Mouse (Mus musculus) MEL (cell line): ENCODE data around the gene Lpin1. TPM values are rescaled to one million over a fixed set of nuclear protein-coding genes. Genes with fewer than 3 reads are reported as not detected.

ENCODE experiments used
- DNase-seq: peaks from one replicate; pipeline ENCODE4 v3.0.0; 2011; ENCODE audit warnings: low read depth, low spot score
- H3K27ac ChIP-seq: 2 replicates; pipeline ENCODE4 v1.5.1; 2012; ENCODE audit warnings: low read depth, mild to moderate bottlenecking, control low read depth, low read length, moderate library complexity; ENCODE audit not compliant: control insufficient read depth
- H3K27me3 ChIP-seq, 2 experiments: fragments of 150-350 bp in 1 of 2; sonication (generic) in 1 of 2; 2 replicates each; pipeline ENCODE4 v1.6.1; 2012; ENCODE audit warnings: low read length in 2 of 2, mild to moderate bottlenecking in 2 of 2, improper control_type of control experiment in 1 of 2, moderate library complexity in 1 of 2; ENCODE audit not compliant: insufficient read depth in 2 of 2, control insufficient read depth in 1 of 2
- H3K36me3 ChIP-seq, 2 experiments: 2 replicates each; pipeline ENCODE4 v1.6.1; 2012 to 2014; ENCODE audit warnings: low read length in 2 of 2, improper control_type of control experiment in 1 of 2, inconsistent platforms in 1 of 2, mild to moderate bottlenecking in 1 of 2; ENCODE audit not compliant: insufficient read depth in 2 of 2, control insufficient read depth in 1 of 2
- H3K4me1 ChIP-seq, 2 experiments: fragments of 150-350 bp in 1 of 2; sonication (generic) in 1 of 2; 2 replicates each; pipeline ENCODE4 v1.6.1; 2012; ENCODE audit warnings: low read length in 2 of 2, improper control_type of control experiment in 1 of 2, mild to moderate bottlenecking in 1 of 2; ENCODE audit not compliant: insufficient read depth in 2 of 2, control insufficient read depth in 1 of 2
- H3K4me3 ChIP-seq, 2 experiments: fragments of 150-350 bp in 1 of 2; sonication (generic) in 1 of 2; 2 replicates each; pipeline ENCODE4 v1.5.1; 2012; ENCODE audit warnings: low read depth in 2 of 2, low read length in 2 of 2, mild to moderate bottlenecking in 2 of 2, moderate library complexity in 2 of 2, control low read depth in 1 of 2, improper control_type of control experiment in 1 of 2; ENCODE audit not compliant: control insufficient read depth in 1 of 2, insufficient read depth in 1 of 2
- H3K79me2 ChIP-seq: 2 replicates; pipeline ENCODE4 v1.6.1; 2012; ENCODE audit warnings: mild to moderate bottlenecking, low read length, moderate library complexity; ENCODE audit not compliant: control insufficient read depth, poor library complexity, insufficient read depth
- H3K9ac ChIP-seq: 2 replicates; pipeline ENCODE4 v1.6.1; 2012; ENCODE audit warnings: low read depth, mild to moderate bottlenecking, control low read depth, low read length, moderate library complexity; ENCODE audit not compliant: control insufficient read depth, poor library complexity, severe bottlenecking
- H3K9me3 ChIP-seq: fragments of 150-350 bp; sonication (generic); replicated peaks from 2 replicates; pipeline ENCODE4 v1.6.1; 2012; ENCODE audit warnings: mild to moderate bottlenecking, low read length, improper control_type of control experiment, moderate library complexity; ENCODE audit not compliant: insufficient read depth
- CHD2 ChIP-seq: IDR thresholded peaks from 2 replicates; pipeline ENCODE4 v1.6.1; 2011; ENCODE audit warnings: low read length, improper control_type of control experiment
- CTCF ChIP-seq, 3 experiments: IDR thresholded peaks in 2 of 3; conservative IDR thresholded peaks in 1 of 3; 2 replicates each; pipeline ENCODE4 v1.5.1; 2011 to 2012; ENCODE audit warnings: low read length in 3 of 3, low read depth in 2 of 3, mild to moderate bottlenecking in 2 of 3, improper control_type of control experiment in 1 of 3, inconsistent platforms in 1 of 3, mixed read lengths in 1 of 3, moderate library complexity in 1 of 3; ENCODE audit not compliant: control insufficient read depth in 1 of 3, insufficient read depth in 1 of 3, poor library complexity in 1 of 3, severe bottlenecking in 1 of 3
- ELF1 ChIP-seq: IDR thresholded peaks from 2 replicates; pipeline ENCODE4 v1.6.1; 2014; ENCODE audit warnings: low read depth, mild to moderate bottlenecking, inconsistent platforms, low read length, improper control_type of control experiment, moderate library complexity
- ETS1 ChIP-seq: IDR thresholded peaks from 2 replicates; pipeline ENCODE4 v1.6.1; 2012; ENCODE audit warnings: low read depth, mild to moderate bottlenecking, inconsistent platforms, low read length, improper control_type of control experiment, moderate library complexity
- GABPA ChIP-seq: IDR thresholded peaks from 2 replicates; pipeline ENCODE4 v1.6.1; 2012; ENCODE audit warnings: low read depth, mild to moderate bottlenecking, inconsistent platforms, low read length, improper control_type of control experiment, moderate library complexity
- GATA1 ChIP-seq: IDR thresholded peaks from 2 replicates; pipeline ENCODE4 v1.6.1; 2011; ENCODE audit warnings: low read depth, low read length, improper control_type of control experiment
- HCFC1 ChIP-seq: IDR thresholded peaks from 2 replicates; pipeline ENCODE4 v1.6.1; 2012; ENCODE audit warnings: low read depth, mild to moderate bottlenecking, inconsistent platforms, low read length, improper control_type of control experiment, moderate library complexity
- JUND ChIP-seq: IDR thresholded peaks from 2 replicates; pipeline ENCODE4 v1.6.1; 2011; ENCODE audit warnings: low read depth, mild to moderate bottlenecking, improper control_type of control experiment, low read length
- KAT2A ChIP-seq: conservative IDR thresholded peaks from 2 replicates; pipeline ENCODE4 v1.6.1; 2012; ENCODE audit warnings: low read depth, low read length, improper control_type of control experiment, inconsistent platforms
- MAFK ChIP-seq: IDR thresholded peaks from 2 replicates; pipeline ENCODE4 v1.6.1; 2011; ENCODE audit warnings: low read depth, mild to moderate bottlenecking, low read length, improper control_type of control experiment, borderline replicate concordance
- MAX ChIP-seq: IDR thresholded peaks from 2 replicates; pipeline ENCODE4 v1.6.1; 2011; ENCODE audit warnings: low read length, improper control_type of control experiment
- MAZ ChIP-seq: IDR thresholded peaks from 2 replicates; pipeline ENCODE4 v1.6.1; 2012; ENCODE audit warnings: low read depth, mild to moderate bottlenecking, inconsistent platforms, low read length, improper control_type of control experiment
- MEF2A ChIP-seq: IDR thresholded peaks from 2 replicates; pipeline ENCODE4 v1.6.1; 2014; ENCODE audit warnings: low read depth, mild to moderate bottlenecking, inconsistent platforms, low read length, improper control_type of control experiment; ENCODE audit not compliant: poor library complexity, insufficient replicate concordance, severe bottlenecking; ENCODE audit errors: extremely low read depth
- MXI1 ChIP-seq: IDR thresholded peaks from 2 replicates; pipeline ENCODE4 v1.6.1; 2011; ENCODE audit warnings: mild to moderate bottlenecking, low read depth, low read length, improper control_type of control experiment
- NELFE ChIP-seq: IDR thresholded peaks from 2 replicates; pipeline ENCODE4 v1.6.1; 2011; ENCODE audit warnings: low read depth, low read length, improper control_type of control experiment
- POLR2AphosphoS5 ChIP-seq: IDR thresholded peaks from 2 replicates; pipeline ENCODE4 v1.6.1; 2012; ENCODE audit warnings: low read depth, borderline replicate concordance, mild to moderate bottlenecking, inconsistent platforms, low read length, moderate library complexity, mixed read lengths
- RAD21 ChIP-seq: IDR thresholded peaks from 2 replicates; pipeline ENCODE4 v1.6.1; 2011; ENCODE audit warnings: mild to moderate bottlenecking, low read depth, low read length, improper control_type of control experiment
- SIN3A ChIP-seq: IDR thresholded peaks from 2 replicates; pipeline ENCODE4 v1.6.1; 2012; ENCODE audit warnings: low read length, improper control_type of control experiment, inconsistent platforms
- TCF12 ChIP-seq: IDR thresholded peaks from 2 replicates; pipeline ENCODE4 v1.6.1; 2014; ENCODE audit warnings: low read depth, mild to moderate bottlenecking, inconsistent platforms, low read length, improper control_type of control experiment, moderate library complexity
- USF2 ChIP-seq, 2 experiments: IDR thresholded peaks; 2 replicates each; pipeline ENCODE4 v1.6.1; 2011 to 2012; ENCODE audit warnings: improper control_type of control experiment in 2 of 2, low read length in 2 of 2, borderline replicate concordance in 1 of 2, inconsistent platforms in 1 of 2, low read depth in 1 of 2, mild to moderate bottlenecking in 1 of 2; ENCODE audit not compliant: insufficient read depth in 1 of 2
- ZKSCAN1 ChIP-seq: IDR thresholded peaks from 2 replicates; pipeline ENCODE4 v1.6.1; 2012; ENCODE audit warnings: low read depth, mild to moderate bottlenecking, inconsistent platforms, low read length, improper control_type of control experiment, moderate library complexity
- ZMIZ1 ChIP-seq: IDR thresholded peaks from 2 replicates; pipeline ENCODE4 v1.6.1; 2012; ENCODE audit warnings: low read depth, mild to moderate bottlenecking, inconsistent platforms, low read length, improper control_type of control experiment, moderate library complexity
- polyA plus RNA-seq, 2 experiments: library from polyadenylated mRNA; stranded (reverse) in 1 of 2; unstranded in 1 of 2; fragments of >175 nt in 1 of 2; fragments of >200 nt in 1 of 2; gene quantifications; 2 replicates each; pipeline versions ENCODE4 v1.2.1 to v1.2.4; 2012; ENCODE audit warnings: low replicate concordance in 2 of 2, low read depth in 1 of 2; ENCODE audit not compliant: insufficient read length in 2 of 2, insufficient read depth in 1 of 2, missing spikeins in 1 of 2
- total RNA-seq: library from RNA; depleted of rRNA; stranded (reverse); fragments of 300-350 nt; gene quantifications from 2 replicates; pipeline ENCODE4 v1.2.3, GENCODE M21; 2012

Lpin1 gene
- total and polyA plus RNA-seq, 3 experiments, result 1.2 to 3.9 TPM; not detected in 1

- Histone ChIP-seq H3K27ac (no peak overlapping the region), H3K9ac (no peak overlapping the region), H3K4me3 (no peak overlapping the region), H3K27me3 (no peaks in the 10 kb centered on the region), H3K4me1 (peaks cover 0 to 11% of the 10 kb centered on the region in 2 experiments; a peak in 2 of 4 replicates), H3K9me3 (no peaks in the 10 kb centered on the region), H3K36me3 (peaks cover 0 to 9% of the 10 kb centered on the region in 2 experiments; a peak in 2 of 4 replicates), H3K79me2 (no peaks in the 10 kb centered on the region)
- no peak for TF ChIP-seq CHD2
- TF ChIP-seq NELFE, result no peak
- no peak for TF ChIP-seq HCFC1
- no peak for TF ChIP-seq KAT2A
- TF ChIP-seq MEF2A, result no peak
- TF ChIP-seq SIN3A, result no peak
- no peak for TF ChIP-seq CTCF (IDR thresholded peaks at IDR 0.05 in 2 of 3, conservative IDR thresholded peaks at IDR 0.05 in 1 of 3; ENCODE audit: control insufficient read depth in 1 of 3, insufficient read depth in 1 of 3, low read depth in 2 of 3, low read length in 3 of 3, poor library complexity in 1 of 3, severe bottlenecking in 1 of 3)
- TF ChIP-seq TCF12, result no peak
- TF ChIP-seq MAX, result no peak
- DNase-seq, result no peak
Observed at GRCm38 (mm10) chr12:16571278-16571677, 39.5 kb downstream of the Lpin1 start.

GRCm38 (mm10) chr12:16570371-16571060 lies 40.2 kb downstream of the Lpin1 start:
- DNase-seq, result peak; percentile 25
- Histone ChIP-seq H3K4me3 (no peak overlapping the region), H3K27ac (no peak overlapping the region), H3K36me3 (peaks cover 0 to 9% of the 10 kb centered on the region in 2 experiments; a peak in 2 of 4 replicates), H3K9ac (no peak overlapping the region), H3K4me1 (peaks cover 0 to 11% of the 10 kb centered on the region in 2 experiments; a peak in 2 of 4 replicates), H3K27me3 (no peaks in the 10 kb centered on the region), H3K79me2 (no peaks in the 10 kb centered on the region), H3K9me3 (no peaks in the 10 kb centered on the region)
- TF ChIP-seq CTCF (IDR thresholded peaks at IDR 0.05 in 2 of 3, conservative IDR thresholded peaks at IDR 0.05 in 1 of 3; ENCODE audit: control insufficient read depth in 1 of 3, insufficient read depth in 1 of 3, low read depth in 2 of 3, low read length in 3 of 3, poor library complexity in 1 of 3, severe bottlenecking in 1 of 3) (peak; percentile 29 to 47 (median 33); a peak in 3 of 6 replicates), ETS1 (no peak), CHD2 (no peak)

GRCm38 (mm10) chr12:16568936-16569650 lies 41.7 kb downstream of the Lpin1 start:
- Histone ChIP-seq H3K9me3 (no peaks in the 10 kb centered on the region), H3K27ac (no peak overlapping the region), H3K36me3 (peaks cover 0 to 9% of the 10 kb centered on the region in 2 experiments; a peak in 2 of 4 replicates), H3K4me1 (peaks cover 0 to 11% of the 10 kb centered on the region in 2 experiments; a peak in 2 of 4 replicates), H3K27me3 (no peaks in the 10 kb centered on the region), H3K9ac (peak overlapping the region; percentile 28), H3K4me3 (no peak overlapping the region), H3K79me2 (no peaks in the 10 kb centered on the region)
- peak; percentile 56 for DNase-seq
- TF ChIP-seq KAT2A (no peak), MAFK (no peak), MAZ (no peak), GATA1 (peak; percentile 42; the same call in 1 of the 2 replicates), POLR2AphosphoS5 (no peak), ETS1 (0 out of 2 replicates have a peak, but pooled peaks have one; percentile 24), ELF1 (peak; percentile 44; the same call in 1 of the 2 replicates), ZMIZ1 (no peak), MXI1 (no peak), RAD21 (no peak), HCFC1 (no peak), JUND (no peak), GABPA (no peak), USF2 (IDR thresholded peaks at IDR 0.05; ENCODE audit: borderline replicate concordance in 1 of 2, insufficient read depth in 1 of 2, low read depth in 1 of 2, low read length in 2 of 2) (no peak), ZKSCAN1 (no peak), MAX (no peak)
